Mouse (Mus musculus) heart, postnatal 0 days (tissue): Measurements from ENCODE around the gene Rps26. TPM values are rescaled to one million over a fixed set of nuclear protein-coding genes. Genes with fewer than 3 reads are reported as not detected.
"Not testable (repeated sequence)": the region's sequence is repeated elsewhere in the genome, so short reads cannot be mapped to it uniquely, and the experiment has no call there.

Source experiments
- ATAC-seq: fragments of 200-750 bp; cut with Nextera tagmentation; 2 replicates; pipeline ENCODE4 v1.8.0; 2017; ENCODE audit warnings: low read depth, moderate number of reproducible peaks, moderate library complexity; ENCODE audit not compliant: insufficient read depth
- DNase-seq: peaks from one replicate; pipeline ENCODE4 v3.0.0-alpha.2; 2016; ENCODE audit warnings: low spot score
- H3K27ac ChIP-seq: fragments of 300-500 bp; sonication (generic); 2 replicates; pipeline ENCODE4 v1.5.1; 2014; ENCODE audit warnings: low read depth, mild to moderate bottlenecking
- H3K27me3 ChIP-seq: fragments of 300-500 bp; sonication (generic); 2 replicates; pipeline ENCODE4 v1.6.1; 2014; ENCODE audit warnings: low read length, mixed read lengths; ENCODE audit not compliant: control insufficient read depth, insufficient read depth
- H3K36me3 ChIP-seq: fragments of 300-500 bp; sonication (generic); replicated peaks from 2 replicates; pipeline ENCODE4 v1.6.1; 2014; ENCODE audit warnings: low read length, mixed read lengths; ENCODE audit not compliant: control insufficient read depth, insufficient read depth
- H3K4me1 ChIP-seq: fragments of 300-500 bp; sonication (generic); 2 replicates; pipeline ENCODE4 v1.6.1; 2014; ENCODE audit warnings: antibody characterized with exemption; ENCODE audit not compliant: control insufficient read depth, insufficient read depth
- H3K4me2 ChIP-seq: fragments of 300-500 bp; sonication (generic); 2 replicates; pipeline ENCODE4 v1.6.1; 2014; ENCODE audit warnings: low read depth, mild to moderate bottlenecking, low read length, moderate library complexity
- H3K4me3 ChIP-seq: fragments of 300-500 bp; sonication (generic); 2 replicates; pipeline ENCODE4 v1.5.1; 2014; ENCODE audit warnings: low read depth, low read length
- H3K9ac ChIP-seq: fragments of 300-500 bp; sonication (generic); replicated peaks from 2 replicates; pipeline ENCODE4 v1.6.1; 2014; ENCODE audit warnings: low read depth, low read length, mixed read lengths
- H3K9me3 ChIP-seq: fragments of 300-500 bp; sonication (generic); replicated peaks from 2 replicates; pipeline ENCODE4 v1.6.1; 2016; ENCODE audit warnings: low read length; ENCODE audit not compliant: control insufficient read depth
- CTCF ChIP-seq: IDR thresholded peaks from 2 replicates; pipeline ENCODE4 v1.5.1; 2016; ENCODE audit warnings: antibody characterized with exemption, control low read depth, low read depth
- EP300 ChIP-seq: IDR thresholded peaks from 2 replicates; pipeline ENCODE4 v1.6.1; 2016; ENCODE audit warnings: antibody characterized with exemption, low read depth
- WGBS: fragments of 180-500 bp; shearing (Covaris S2); extraction: QIAGEN DNeasy Blood & Tissue Kit; methylation state at CpG from one replicate; pipeline ENCODE4 v1.1.7; 2014; 5-methylcytosine and 5-hydroxymethylcytosine counted together
- polyA plus RNA-seq: library from polyadenylated mRNA; unstranded; fragments of >200 nt; fragmentation: Nextera tagmentation; extraction: Ambion mirVana; gene quantifications from 2 replicates; pipeline ENCODE4 v1.2.1, GENCODE M21; 2015
- total RNA-seq: library from RNA; depleted of rRNA; stranded (reverse); fragments of >200 nt; gene quantifications from 2 replicates; pipeline ENCODE4 v1.2.3, GENCODE M21; 2014; ENCODE audit warnings: low replicate concordance

Rps26 gene
- total and polyA plus RNA-seq, 2 experiments from 2014 or later: 341 to 1,086 TPM

DNA sequence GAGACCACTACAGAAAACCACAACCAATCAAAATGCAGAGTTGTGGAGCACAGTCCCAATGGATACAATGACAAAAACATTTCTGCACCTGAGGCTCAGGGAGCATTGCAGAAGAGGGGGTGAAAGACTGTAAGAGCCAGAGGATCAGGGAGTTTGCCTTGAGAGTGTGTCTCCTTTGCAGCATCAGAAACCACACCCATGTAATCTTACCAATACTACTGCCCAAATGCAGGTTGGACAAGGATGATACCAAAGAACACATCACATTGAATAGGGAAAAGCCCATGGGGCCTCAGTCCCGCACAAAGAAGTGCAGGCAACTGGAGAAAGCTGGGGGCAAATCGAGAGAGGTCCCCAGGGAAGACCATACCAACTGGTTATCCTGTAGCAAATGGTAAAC is 3.2 kb upstream of the Rps26 start:
- no peak overlapping the region for H3K4me3 ChIP-seq
- H3K27ac ChIP-seq: no peak overlapping the region
- ATAC-seq (no peak), DNase-seq (no peak)
- H3K27me3 ChIP-seq: no peaks in the 10 kb centered on the region
- no peak overlapping the region for H3K9ac ChIP-seq
- no peaks in the 10 kb centered on the region for H3K9me3 ChIP-seq
- no peak overlapping the region for H3K4me2 ChIP-seq
- H3K4me1 ChIP-seq: peaks cover 6% of the 10 kb centered on the region
- TF ChIP-seq CTCF (no peak), EP300 (no peak)
- H3K36me3 ChIP-seq: peaks cover 5% of the 10 kb centered on the region
- 69% methylated on average over 2 of the region's 2 CpGs for WGBS

DNA sequence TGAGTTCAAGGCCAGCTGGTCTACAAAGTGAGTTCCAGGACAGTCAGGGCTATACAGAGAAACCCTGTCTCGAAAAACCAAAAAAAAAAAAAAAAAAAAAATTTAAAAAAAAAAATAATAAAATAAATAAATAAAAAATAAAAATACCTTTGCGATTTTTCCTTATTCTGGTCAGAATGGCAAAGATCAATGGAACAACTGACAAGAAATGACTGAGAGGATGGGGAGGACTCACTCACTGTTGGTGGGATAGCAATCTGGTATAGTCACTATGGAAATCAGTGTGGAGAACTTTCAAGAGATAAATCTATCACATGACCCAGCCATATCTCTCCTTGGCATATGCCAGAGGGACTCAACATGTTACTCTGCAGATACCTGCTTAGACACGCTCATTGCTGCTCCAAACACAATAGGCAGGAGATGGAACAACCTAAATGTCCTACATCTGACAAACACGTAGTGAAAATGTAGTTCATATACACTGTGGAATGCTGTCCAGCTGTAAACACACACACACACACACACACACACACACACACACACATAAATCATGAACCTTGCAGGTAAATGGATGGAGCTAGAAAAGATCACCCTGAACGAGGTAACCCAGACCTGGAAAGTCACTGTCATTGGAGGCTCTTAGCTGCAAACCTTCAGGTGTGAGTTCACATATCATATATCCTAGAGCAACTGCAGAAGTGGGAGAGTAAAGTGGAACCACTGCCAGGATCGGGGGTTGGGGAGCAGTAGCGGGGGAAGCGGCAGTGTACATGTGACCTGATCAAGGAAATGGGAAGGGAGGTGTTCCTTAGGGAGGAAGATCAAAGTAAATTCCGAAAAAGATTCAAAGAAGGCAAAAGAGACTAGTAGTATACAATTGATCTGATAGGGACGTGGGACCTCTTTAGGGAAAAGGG is 1.1 kb upstream of the Rps26 start:
- no peaks in the 10 kb centered on the region for H3K9me3 ChIP-seq
- no peaks in the 10 kb centered on the region for H3K27me3 ChIP-seq
- H3K4me1 ChIP-seq: peaks cover 6% of the 10 kb centered on the region
- H3K4me3 ChIP-seq: no peak overlapping the region
- ATAC-seq (no peak), DNase-seq (no peak)
- no peak overlapping the region for H3K27ac ChIP-seq
- no peak overlapping the region for H3K4me2 ChIP-seq
- 77% methylated on average over 10 of the region's 10 CpGs for WGBS
- no peak overlapping the region for H3K9ac ChIP-seq
- H3K36me3 ChIP-seq: peaks cover 15% of the 10 kb centered on the region
- TF ChIP-seq EP300: no peak
- TF ChIP-seq CTCF: no peak

DNA sequence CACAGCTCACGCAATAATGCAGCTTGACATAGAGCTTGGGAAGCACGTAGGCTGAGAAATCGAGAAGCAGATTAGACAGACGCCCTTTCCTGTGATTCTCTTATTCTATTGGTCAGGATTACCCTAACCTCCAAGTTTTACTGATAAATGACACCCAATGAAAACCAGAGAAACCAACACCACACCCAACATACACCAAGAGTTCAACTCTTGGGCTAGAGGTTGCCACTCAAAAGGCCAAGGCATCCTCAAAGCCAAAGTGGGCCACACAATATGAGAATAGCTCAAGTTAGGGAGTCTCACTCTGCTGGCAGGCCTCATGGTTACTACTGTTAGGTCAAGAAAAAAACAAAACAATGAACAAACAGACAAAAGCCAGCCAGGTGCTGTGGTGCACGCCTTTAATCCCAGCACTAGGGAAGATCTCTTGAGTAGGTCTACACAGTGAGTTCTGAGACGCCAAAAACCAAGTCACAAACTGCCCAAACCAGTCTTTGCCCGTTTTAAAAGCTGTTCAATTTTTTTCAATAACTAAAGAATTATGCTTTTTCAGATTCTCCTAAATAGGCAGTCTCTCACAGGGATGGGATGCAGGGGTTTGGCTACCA is 1.2 kb downstream of the Rps26 start:
- Histone ChIP-seq H3K4me1 (peaks cover 6% of the 10 kb centered on the region), H3K36me3 (peaks cover 15% of the 10 kb centered on the region), H3K4me3 (peak overlapping the region; percentile 75), H3K9ac (peak overlapping the region; percentile 70), H3K27me3 (no peaks in the 10 kb centered on the region), H3K9me3 (no peaks in the 10 kb centered on the region), H3K4me2 (peak overlapping the region; percentile 79), H3K27ac (peak overlapping the region; percentile 65; the same call in 1 of the 2 replicates)
- TF ChIP-seq EP300 (no peak), CTCF (no peak)
- DNase-seq (no peak), ATAC-seq (no peak)
- 36% methylated on average over 7 of the region's 7 CpGs for WGBS

DNA sequence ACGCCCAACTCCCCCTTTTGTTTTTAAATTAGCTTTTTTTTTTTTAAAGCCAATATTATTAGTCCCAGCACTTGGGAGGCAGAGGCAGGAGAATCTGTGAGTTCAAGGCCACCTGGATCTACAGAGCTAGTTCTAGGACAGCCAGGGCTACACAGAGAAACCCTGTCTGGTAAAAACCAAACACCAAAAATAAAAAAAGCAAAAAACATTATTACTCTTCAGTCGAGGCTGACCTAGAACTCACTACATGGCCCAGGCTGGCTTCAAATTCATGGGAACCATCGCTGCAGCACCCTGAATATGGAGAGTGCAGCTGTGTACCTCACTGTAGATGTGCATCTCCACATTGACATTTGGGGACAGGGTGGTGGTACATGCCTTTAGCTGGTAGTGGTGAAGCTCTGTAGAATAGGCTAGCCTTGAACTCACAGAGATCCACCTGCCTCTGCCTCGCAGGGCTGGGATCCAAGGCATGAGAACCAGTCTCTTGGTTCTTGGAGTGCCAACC is 3.4 kb downstream of the Rps26 start:
- DNase-seq, H3K4me2 ChIP-seq, H3K9me3 ChIP-seq, H3K4me1 ChIP-seq, ATAC-seq, H3K27ac ChIP-seq, H3K4me3 ChIP-seq, H3K27me3 ChIP-seq, H3K9ac ChIP-seq: not testable (repeated sequence)
- 86% methylated on average over 4 of the region's 4 CpGs for WGBS
- H3K36me3 ChIP-seq: peaks cover 15% of the 10 kb centered on the region

DNA sequence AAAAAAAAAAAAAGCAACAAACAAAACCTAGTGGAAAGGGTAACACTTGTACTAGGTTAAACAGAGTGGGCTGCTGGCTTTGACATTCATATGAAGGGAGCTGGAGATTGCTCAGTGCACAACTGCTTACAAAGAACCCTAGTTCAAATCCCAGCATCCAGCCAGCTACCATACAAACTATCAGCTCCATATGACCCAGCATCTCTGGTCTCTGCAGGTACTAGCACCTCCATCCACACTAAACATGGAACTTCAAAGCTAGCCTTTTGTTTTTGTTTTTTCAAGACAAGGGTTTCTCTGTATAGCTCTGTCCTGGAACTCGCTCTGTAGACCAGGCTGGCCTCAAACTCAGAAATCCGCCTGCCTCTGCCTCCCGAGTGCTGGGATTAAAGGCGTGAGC is 3.8 kb downstream of the Rps26 start:
- TF ChIP-seq CTCF (no peak), EP300 (no peak)
- ATAC-seq: no peak
- Histone ChIP-seq H3K27ac (no peak overlapping the region), H3K9me3 (no peaks in the 10 kb centered on the region), H3K27me3 (no peaks in the 10 kb centered on the region), H3K4me2 (no peak overlapping the region), H3K9ac (no peak overlapping the region), H3K4me3 (no peak overlapping the region), H3K4me1 (peaks cover 6% of the 10 kb centered on the region), H3K36me3 (peaks cover 15% of the 10 kb centered on the region)
- DNase-seq: no peak
- 84% methylated on average over 4 of the region's 4 CpGs for WGBS
